Mouse (Mus musculus) granulocyte monocyte progenitor cell, adult 5-6 weeks (primary cell): ENCODE data around the gene Gm12830. TPM values are rescaled to one million over a fixed set of nuclear protein-coding genes. Genes with fewer than 3 reads are reported as not detected.

Experiments used
- ATAC-seq: replicated peaks from 2 replicates; pipeline ENCODE4 v1.8.0; 2016; ENCODE audit warnings: mild to moderate bottlenecking, moderate TSS enrichment, inconsistent platforms; ENCODE audit not compliant: poor library complexity, severe bottlenecking
- total RNA-seq, 2 experiments: library from RNA; stranded (forward) in 1 of 2; stranded (reverse) in 1 of 2; fragments of 200-712, 200-1000 nt in 1 of 2; fragments of >200 nt in 1 of 2; fragmentation: Nextera tagmentation in 1 of 2; gene quantifications; 2 replicates each; pipeline ENCODE4 v1.2.3; 2014 to 2017

Gm12830 gene
- total RNA-seq, 2 experiments from 2014 or later, result not detected

- no peak; the same call in 1 of the 2 replicates for ATAC-seq
These were observed 21.7 kb downstream of the Gm12830 start for GRCm38 (mm10) chr4:114843097-114843721.

GRCm38 (mm10) chr4:114844600-114844999 is 23.1 kb downstream of the Gm12830 start:
- ATAC-seq, result no peak

GRCm38 (mm10) chr4:114845622-114846021 is 24.1 kb downstream of the Gm12830 start:
- no peak for ATAC-seq

GRCm38 (mm10) chr4:114846723-114847122 is 25.2 kb downstream of the Gm12830 start:
- no peak for ATAC-seq

GRCm38 (mm10) chr4:114853968-114854367 is 32.4 kb downstream of the Gm12830 start:
- no peak for ATAC-seq

GRCm38 (mm10) chr4:114858426-114858825 is 36.9 kb downstream of the Gm12830 start:
- ATAC-seq, result no peak

GRCm38 (mm10) chr4:114863166-114863565 is 41.6 kb downstream of the Gm12830 start:
- ATAC-seq, result peak; percentile 77

GRCm38 (mm10) chr4:114869765-114870490 is 48.4 kb downstream of the Gm12830 start:
- no peak for ATAC-seq

- ATAC-seq, result no peak
These were observed 55.0 kb downstream of the Gm12830 start for GRCm38 (mm10) chr4:114876441-114876972.

- ATAC-seq, result no peak
These were observed 60.7 kb downstream of the Gm12830 start for GRCm38 (mm10) chr4:114882232-114882631.

- ATAC-seq, result peak; percentile 50
These were observed 76.3 kb downstream of the Gm12830 start for GRCm38 (mm10) chr4:114897853-114898252.

GRCm38 (mm10) chr4:114899885-114900284 is 78.4 kb downstream of the Gm12830 start:
- ATAC-seq, result no peak

- ATAC-seq, result no peak
These were observed 79.5 kb downstream of the Gm12830 start for GRCm38 (mm10) chr4:114900866-114901642.

- ATAC-seq, result peak; percentile 57
These were observed 80.3 kb downstream of the Gm12830 start for GRCm38 (mm10) chr4:114901643-114902351.

- no peak for ATAC-seq
These were observed 81.3 kb downstream of the Gm12830 start for GRCm38 (mm10) chr4:114902641-114903421.

- no peak for ATAC-seq
These were observed 81.9 kb downstream of the Gm12830 start for GRCm38 (mm10) chr4:114903422-114903782.

- ATAC-seq, result no peak
These were observed 84.0 kb downstream of the Gm12830 start for GRCm38 (mm10) chr4:114905501-114905900.
